In the genomic region with DNA sequence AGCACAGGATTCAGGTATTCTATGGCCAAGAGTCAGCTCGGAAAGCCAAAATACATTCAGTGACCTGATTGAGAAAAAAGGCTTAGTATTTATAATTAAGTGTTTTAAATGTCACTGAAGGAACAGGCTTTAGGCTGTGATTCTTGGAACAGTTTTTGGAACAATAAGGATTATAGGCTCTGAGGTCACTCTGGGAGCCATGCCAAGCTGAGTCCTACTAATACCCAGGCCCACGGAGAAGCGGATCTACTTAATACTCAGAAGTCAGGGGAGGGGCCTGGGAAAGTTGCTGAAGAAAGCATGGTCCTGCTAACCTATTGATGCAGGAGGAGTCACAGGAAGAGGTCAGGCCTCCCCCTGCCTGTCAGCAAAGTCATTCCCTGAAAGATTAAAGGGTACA, we compare ENCODE assay signal across 16 mouse cellular contexts.
DNase-seq lines count a peak whose midpoint lies in the region; ATAC-seq and TF ChIP-seq lines count a peak whose summit lies in the region.
"Had no signal": no experiment of that assay in that cellular context is flagged by ENCODE, and none has a peak within 500 bp of the region (broad histone marks: within the 10 kb centered on the region; RNA-seq: fewer than 3 reads in every experiment).

No protein-coding gene starts in this region.

- peak; percentile 18 to 21 for DNase-seq in heart, postnatal 14 days
- DNase-seq in heart, adult 18-20 months, result no peak
- no peak for DNase-seq in lung, adult 2 months
- DNase-seq in fat pad, adult 2 months (ENCODE audit: extremely low read depth, low read depth, low spot score), result peak; percentile 99
- DNase-seq in thymus, postnatal 14 days, result no peak
- DNase-seq: adrenal gland, postnatal 14 days; cerebellum, postnatal 25 days; gastrocnemius, postnatal 14 days; right cerebral cortex, postnatal 25 days had no signal

- no peak for TF ChIP-seq POLR2A in lung, adult 2 months (IDR thresholded peaks at IDR 0.05; ENCODE audit: borderline replicate concordance, extremely low read depth, low read depth, low read length)

- no peaks in the 10 kb centered on the region for H3K9me3 ChIP-seq in lung, embryonic 16.5 days (ENCODE audit: control insufficient read depth, low read length)
- no peaks in the 10 kb centered on the region for H3K9me3 ChIP-seq in stomach, embryonic 16.5 days (replicated peaks; ENCODE audit: control insufficient read depth, low read length)
- H3K9me3 ChIP-seq: embryonic facial prominence, embryonic 13.5 days; forebrain, embryonic 13.5 days; limb, embryonic 12.5 days had no signal

- TF ChIP-seq CTCF in lung, adult 2 months (IDR thresholded peaks at IDR 0.05; ENCODE audit: insufficient read depth, low read length), result no peak

- H3K4me2 ChIP-seq in lung, embryonic 16.5 days (ENCODE audit: low read depth, low read length), result no peak overlapping the region
- H3K4me2 ChIP-seq in stomach, embryonic 16.5 days (ENCODE audit: low read depth, low read length), result no peak overlapping the region
- H3K4me2 ChIP-seq: embryonic facial prominence, embryonic 13.5 days; forebrain, embryonic 13.5 days; limb, embryonic 12.5 days had no signal

- H3K36me3 ChIP-seq in lung, embryonic 16.5 days (ENCODE audit: control insufficient read depth, insufficient read depth, low read length), result no peaks in the 10 kb centered on the region
- H3K36me3 ChIP-seq in stomach, embryonic 16.5 days (ENCODE audit: control insufficient read depth, insufficient read depth, low read length), result no peaks in the 10 kb centered on the region
- H3K36me3 ChIP-seq: embryonic facial prominence, embryonic 13.5 days; limb, embryonic 12.5 days had no signal

- peak; percentile 59 for ATAC-seq in lung, embryonic 16.5 days (ENCODE audit: low read depth)
- ATAC-seq in stomach, embryonic 16.5 days (ENCODE audit: insufficient read depth, low FRiP score), result peak; percentile 58; the same call in 1 of the 2 replicates
- ATAC-seq: forebrain, embryonic 13.5 days; intestine, embryonic 16.5 days had no signal

- intact Hi-C loops in heart, postnatal 14 days (cut with DNase I), result no loop called here

- WGBS in lung, embryonic 16.5 days, result 35% methylated on average over 3 of the region's 3 CpGs
- 39% methylated on average over 3 of the region's 3 CpGs for WGBS in lung, adult 2 months
- 33% methylated on average over 3 of the region's 3 CpGs for WGBS in stomach, embryonic 16.5 days

- H3K27ac ChIP-seq in lung, embryonic 16.5 days (ENCODE audit: low read length), result no peak overlapping the region
- H3K27ac ChIP-seq in stomach, embryonic 16.5 days (ENCODE audit: low read length), result no peak overlapping the region
- H3K27ac ChIP-seq: embryonic facial prominence, embryonic 13.5 days; forebrain, embryonic 13.5 days; limb, embryonic 12.5 days; macrophage had no signal

- no peaks in the 10 kb centered on the region for H3K27me3 ChIP-seq in lung, embryonic 16.5 days (ENCODE audit: control insufficient read depth, insufficient read depth, low read depth, low read length)
- H3K27me3 ChIP-seq in stomach, embryonic 16.5 days (ENCODE audit: control insufficient read depth, insufficient read depth, low read length), result no peaks in the 10 kb centered on the region

- no peaks in the 10 kb centered on the region for H3K4me1 ChIP-seq in lung, embryonic 16.5 days (replicated peaks; ENCODE audit: control insufficient read depth, insufficient read depth, low read length)
- no peaks in the 10 kb centered on the region for H3K4me1 ChIP-seq in lung, adult 2 months (ENCODE audit: control insufficient read depth, insufficient read depth, low read length)
- H3K4me1 ChIP-seq in stomach, embryonic 16.5 days (ENCODE audit: control insufficient read depth, insufficient read depth, low read length), result 0 out of 2 replicates have a peak, but pooled peaks cover 6% of the 10 kb centered on the region
- H3K4me1 ChIP-seq: forebrain, embryonic 13.5 days had no signal

- no peak overlapping the region for H3K9ac ChIP-seq in lung, embryonic 16.5 days (ENCODE audit: low read length)
- no peak overlapping the region for H3K9ac ChIP-seq in stomach, embryonic 16.5 days (ENCODE audit: low read length)
- H3K9ac ChIP-seq: embryonic facial prominence, embryonic 13.5 days; forebrain, embryonic 13.5 days; limb, embryonic 12.5 days had no signal

- H3K4me3 ChIP-seq in lung, embryonic 16.5 days (ENCODE audit: low read length), result no peak overlapping the region
- no peak overlapping the region for H3K4me3 ChIP-seq in lung, adult 2 months (replicated peaks; ENCODE audit: extremely low read depth, low read depth, low read length)
- no peak overlapping the region for H3K4me3 ChIP-seq in stomach, embryonic 16.5 days (replicated peaks; ENCODE audit: low read length)
- H3K4me3 ChIP-seq: embryonic facial prominence, embryonic 13.5 days; forebrain, embryonic 13.5 days; limb, embryonic 12.5 days had no signal

Comparison
In these comparisons a context has a peak if more than half of its experiments do, and no peak if none do; other contexts are left out.
1. DNase-seq: peak in heart, postnatal 14 days (2 of 2) and fat pad, adult 2 months (single experiment); none in heart, adult 18-20 months (0 of 2), lung, adult 2 months (single experiment) and thymus, postnatal 14 days (single experiment).